21 mouse cellular contexts compared by ENCODE assay signal in the genomic region with DNA sequence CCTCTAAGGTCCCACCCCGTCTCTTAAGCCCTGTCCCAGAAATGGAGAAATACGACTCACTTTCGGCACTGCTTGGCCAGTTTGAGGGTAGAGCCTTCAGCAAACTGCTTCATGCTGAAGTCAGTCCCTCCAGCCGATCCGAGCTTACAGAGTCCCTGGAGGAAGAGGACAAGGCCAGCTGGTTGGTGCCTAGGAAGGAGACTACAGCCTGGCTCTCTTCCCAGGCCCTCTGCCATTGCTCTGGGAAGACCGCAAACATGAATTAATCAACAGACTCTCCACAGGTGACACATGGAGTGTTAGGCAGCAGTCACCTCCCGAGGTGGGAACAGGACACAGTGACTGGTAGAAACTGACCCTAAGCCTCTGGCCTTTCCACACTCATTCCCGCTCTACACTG. TPM values are rescaled to one million over a fixed set of nuclear protein-coding genes. Genes with fewer than 3 reads are reported as not detected.
A peak's percentile ranks its signal among the peaks of the same experiment; 100 is the strongest.
DNase-seq lines count a peak whose midpoint lies in the region; ATAC-seq lines count a peak whose summit lies in the region.
"Had no signal": no experiment of that assay in that cellular context is flagged by ENCODE, and none has a peak within 500 bp of the region (broad histone marks: within the 10 kb centered on the region; RNA-seq: fewer than 3 reads in every experiment).

No protein-coding gene starts in this region.

- ATAC-seq in kidney, embryonic 14.5 days (ENCODE audit: low FRiP score, low TSS enrichment), result no peak
- ATAC-seq: activated CD4-positive, CD25-positive, alpha-beta regulatory T cell, adult 4 months; forebrain, embryonic 13.5 days; forebrain, embryonic 16.5 days; intestine, postnatal 0 days had no signal

- no peak overlapping the region for H3K27ac ChIP-seq in kidney, embryonic 14.5 days (ENCODE audit: low read depth, low read length)
- H3K27ac ChIP-seq: forebrain, embryonic 10.5 days; forebrain, embryonic 13.5 days; gastrocnemius, adult 2 months; hindbrain, embryonic 12.5 days; hindbrain, embryonic 15.5 days had no signal

- WGBS in kidney, embryonic 14.5 days, result 94% methylated on average over 8 of the region's 8 CpGs

- intact Hi-C loops in left cerebral cortex, postnatal 14 days (cut with DNase I), result no loop called here

- no peaks in the 10 kb centered on the region for H3K27me3 ChIP-seq in kidney, embryonic 14.5 days (ENCODE audit: control insufficient read depth, insufficient read depth, low read length)
- H3K27me3 ChIP-seq: forebrain, embryonic 13.5 days; hindbrain, embryonic 12.5 days; hindbrain, embryonic 15.5 days had no signal

- no peak overlapping the region for H3K4me2 ChIP-seq in kidney, embryonic 14.5 days (replicated peaks; ENCODE audit: low read depth, low read length)
- H3K4me2 ChIP-seq: forebrain, embryonic 13.5 days; heart, embryonic 11.5 days; hindbrain, embryonic 12.5 days; hindbrain, embryonic 15.5 days had no signal

- H3K36me3 ChIP-seq in kidney, embryonic 14.5 days (ENCODE audit: control insufficient read depth, insufficient read depth, low read length), result peaks cover 94% of the 10 kb centered on the region

- no peak overlapping the region for H3K9ac ChIP-seq in kidney, embryonic 14.5 days (ENCODE audit: low read depth, low read length)
- H3K9ac ChIP-seq: forebrain, embryonic 13.5 days; hindbrain, embryonic 12.5 days; hindbrain, embryonic 15.5 days had no signal

- no peaks in the 10 kb centered on the region for H3K4me1 ChIP-seq in kidney, embryonic 14.5 days (ENCODE audit: control insufficient read depth, insufficient read depth, low read length)
- H3K4me1 ChIP-seq: hindbrain, embryonic 12.5 days had no signal

- no peak overlapping the region for H3K4me3 ChIP-seq in kidney, embryonic 14.5 days (ENCODE audit: low read length)
- H3K4me3 ChIP-seq: forebrain, embryonic 10.5 days; forebrain, embryonic 13.5 days; gastrocnemius, adult 2 months; hindbrain, embryonic 12.5 days; hindbrain, embryonic 15.5 days had no signal

- DNase-seq in adrenal gland, adult 8-10 months, result peak; percentile 9
- no peak for DNase-seq in adrenal gland, adult 18-20 months (ENCODE audit: low spot score in 2 of 2)
- peak; percentile 83 for DNase-seq in brain, adult 2 months (ENCODE audit: low read depth, low spot score)
- DNase-seq in cerebellum, adult 18-20 months, result peak; percentile 63 to 64
- DNase-seq in cerebellum, adult 9-10 months, result peak; percentile 66
- no peak for DNase-seq in left cerebral cortex, postnatal 14 days (ENCODE audit: low spot score in 2 of 2)
- DNase-seq in layer of hippocampus, adult 9-11 months, result no peak
- DNase-seq: adrenal gland, postnatal 36 days; gastrocnemius, adult 2 months; gastrocnemius, postnatal 14 days; heart, adult 11 months; kidney, adult 8-10 months had no signal

- H3K9me3 ChIP-seq in kidney, embryonic 14.5 days (ENCODE audit: control insufficient read depth, low read length), result 0 out of 2 replicates have a peak, but pooled peaks cover 2% of the 10 kb centered on the region
- H3K9me3 ChIP-seq: forebrain, embryonic 13.5 days; hindbrain, embryonic 12.5 days; hindbrain, embryonic 15.5 days had no signal

RNA-seq across cellular contexts. Expression of a gene that starts 6.0 kb away (rescaled TPM):
- 10 to 100 TPM in 3 of 4 experiments, 1 to 10 TPM in 1; 9.5 to 21.8 (median 14.6) TPM for total RNA-seq in adrenal gland, adult 8-10 months (2022)
- total RNA-seq in adrenal gland, adult 18-20 months (2021), result 10 to 100 TPM in 1 of 2 experiments, 1 to 10 TPM in 1; 7.3 to 11.9 TPM
- total RNA-seq in left cerebral cortex, postnatal 14 days (2021), result 10 to 100 TPM; 11.8 to 12.8 TPM
- 15.1 and 15.9 TPM in 2 replicates for polyA plus RNA-seq in kidney, embryonic 14.5 days (2014; fragmentation: Nextera tagmentation; extraction: Ambion mirVana)

RNA-seq across cellular contexts. Expression of a gene that starts 10.5 kb away (rescaled TPM):
- total RNA-seq in adrenal gland, adult 8-10 months (2022), result 10 to 100 TPM; 73.1 to 85.4 (median 80.7) TPM
- total RNA-seq in adrenal gland, adult 18-20 months (2021), result 10 to 100 TPM; 71.5 to 85.8 TPM
- total RNA-seq in left cerebral cortex, postnatal 14 days (2021), result 10 to 100 TPM; 44.8 to 49.7 TPM
- polyA plus RNA-seq in kidney, embryonic 14.5 days (2014; fragmentation: Nextera tagmentation; extraction: Ambion mirVana), result 17.8 and 27.8 TPM in 2 replicates

RNA-seq across cellular contexts. Expression of a gene that starts 12.6 kb away (rescaled TPM):
- 10 to 100 TPM; 29.7 to 43.1 (median 35.4) TPM for total RNA-seq in adrenal gland, adult 8-10 months (2022)
- total RNA-seq in adrenal gland, adult 18-20 months (2021), result 10 to 100 TPM; 38.5 to 45.9 TPM
- total RNA-seq in left cerebral cortex, postnatal 14 days (2021), result 10 to 100 TPM; 42.0 to 53.2 TPM
- 19.9 and 22.4 TPM in 2 replicates for polyA plus RNA-seq in kidney, embryonic 14.5 days (2014; fragmentation: Nextera tagmentation; extraction: Ambion mirVana)

RNA-seq across cellular contexts. Expression of a gene that starts 36.0 kb away (rescaled TPM):
- total RNA-seq in adrenal gland, adult 8-10 months (2022), result 1 to 10 TPM; 2.7 to 8.1 (median 3.7) TPM
- 1 to 10 TPM; 3.6 to 4.6 TPM for total RNA-seq in adrenal gland, adult 18-20 months (2021)
- total RNA-seq in left cerebral cortex, postnatal 14 days (2021), result 1 to 10 TPM; 3.2 to 3.8 TPM
- 140 and 158 TPM in 2 replicates for polyA plus RNA-seq in kidney, embryonic 14.5 days (2014; fragmentation: Nextera tagmentation; extraction: Ambion mirVana)

RNA-seq across cellular contexts. Expression of a gene that starts 40.9 kb away (rescaled TPM):
- 100 to 1,000 TPM in 3 of 4 experiments, 10 to 100 TPM in 1; 92.4 to 158 (median 132) TPM for total RNA-seq in adrenal gland, adult 8-10 months (2022)
- 10 to 100 TPM; 76.6 to 88.8 TPM for total RNA-seq in adrenal gland, adult 18-20 months (2021)
- total RNA-seq in left cerebral cortex, postnatal 14 days (2021), result 100 to 1,000 TPM; 114 to 118 TPM
- polyA plus RNA-seq in kidney, embryonic 14.5 days (2014; fragmentation: Nextera tagmentation; extraction: Ambion mirVana), result 11.9 and 17.2 TPM in 2 replicates

Comparison
In these comparisons a context has a peak if more than half of its experiments do, and no peak if none do; other contexts are left out.
1. DNase-seq: peak in adrenal gland, adult 8-10 months (single experiment), brain, adult 2 months (single experiment), cerebellum, adult 18-20 months (2 of 2) and cerebellum, adult 9-10 months (single experiment); none in adrenal gland, adult 18-20 months (0 of 2), left cerebral cortex, postnatal 14 days (0 of 2) and layer of hippocampus, adult 9-11 months (single experiment).